Comparison of ENCODE assay signal across 8 mouse cellular contexts in genomic region chr7:143055001-143055400, GRCm38 (mm10). TPM values are rescaled to one million over a fixed set of nuclear protein-coding genes. Genes with fewer than 3 reads are reported as not detected.
A peak's percentile ranks its signal among the peaks of the same experiment; 100 is the strongest.
DNase-seq lines count a peak whose midpoint lies in the region; ATAC-seq and TF ChIP-seq lines count a peak whose summit lies in the region.

No protein-coding gene starts in this region.

- peak overlapping the region; percentile 96 for H3K4me2 ChIP-seq in heart, embryonic 11.5 days
- peak overlapping the region; percentile 92 for H3K4me2 ChIP-seq in hindbrain, embryonic 12.5 days (replicated peaks)
- peak overlapping the region; percentile 93; the same call in 1 of the 2 replicates for H3K4me2 ChIP-seq in midbrain, embryonic 11.5 days

- no peak for TF ChIP-seq POLR2A in MEL (IDR thresholded peaks at IDR 0.05; ENCODE audit: control insufficient read depth in 1 of 2, insufficient read depth in 1 of 2, low read depth in 1 of 2, low read length in 2 of 2, poor library complexity in 1 of 2)

- H3K79me2 ChIP-seq in MEL (ENCODE audit: control insufficient read depth, insufficient read depth, low read length, poor library complexity), result peaks cover 25% of the 10 kb centered on the region

- H3K9ac ChIP-seq in heart, embryonic 11.5 days (ENCODE audit: low read depth, low read length), result peak overlapping the region; percentile 97
- H3K9ac ChIP-seq in MEL (ENCODE audit: control insufficient read depth, low read depth, low read length, poor library complexity, severe bottlenecking), result peak overlapping the region; percentile 15; the same call in 1 of the 2 replicates
- peak overlapping the region; percentile 90 for H3K9ac ChIP-seq in hindbrain, embryonic 12.5 days
- H3K9ac ChIP-seq in midbrain, embryonic 11.5 days (ENCODE audit: low read length), result 0 out of 2 replicates have a peak overlapping the region, but pooled peaks have one; percentile 9

- TF ChIP-seq EP300 in MEL (IDR thresholded peaks at IDR 0.05; ENCODE audit: low read depth in 1 of 2, low read length in 2 of 2), result no peak

- no peaks in the 10 kb centered on the region for H3K27me3 ChIP-seq in heart, embryonic 11.5 days (ENCODE audit: control insufficient read depth, insufficient read depth, low read length)
- no peaks in the 10 kb centered on the region for H3K27me3 ChIP-seq in MEL (ENCODE audit: control insufficient read depth in 1 of 2, insufficient read depth in 2 of 2, low read length in 2 of 2)
- no peaks in the 10 kb centered on the region for H3K27me3 ChIP-seq in hindbrain, embryonic 12.5 days
- H3K27me3 ChIP-seq in midbrain, embryonic 11.5 days (ENCODE audit: control insufficient read depth, insufficient read depth, low read length), result no peaks in the 10 kb centered on the region

- peak overlapping the region; percentile 95 for H3K4me3 ChIP-seq in heart, embryonic 11.5 days (ENCODE audit: low read depth, low read length)
- no peak overlapping the region for H3K4me3 ChIP-seq in MEL (ENCODE audit: control insufficient read depth in 1 of 2, insufficient read depth in 1 of 2, low read depth in 2 of 2, low read length in 2 of 2)
- peak overlapping the region; percentile 85 for H3K4me3 ChIP-seq in hindbrain, embryonic 12.5 days
- no peak overlapping the region for H3K4me3 ChIP-seq in midbrain, embryonic 11.5 days (ENCODE audit: low read depth, low read length)

- TF ChIP-seq CTCF in MEL (IDR thresholded peaks at IDR 0.05 in 2 of 3, conservative IDR thresholded peaks at IDR 0.05 in 1 of 3; ENCODE audit: control insufficient read depth in 1 of 3, insufficient read depth in 1 of 3, low read depth in 2 of 3, low read length in 3 of 3, poor library complexity in 1 of 3, severe bottlenecking in 1 of 3), result no peak

- no peak for TF ChIP-seq RAD21 in MEL (IDR thresholded peaks at IDR 0.05; ENCODE audit: low read depth, low read length)

- intact Hi-C loops in heart, postnatal 14 days (cut with DNase I), result no loop called here

- no peak for DNase-seq in heart, postnatal 14 days
- DNase-seq in MEL (ENCODE audit: low read depth, low spot score), result no peak
- peak; percentile 45 for DNase-seq in midbrain, embryonic 11.5 days (ENCODE audit: low spot score, missing footprints)
- no peak for DNase-seq in cerebellum, postnatal 36 days
- no peak for DNase-seq in layer of hippocampus, adult 9-10 months (ENCODE audit: low spot score)
- DNase-seq in right cerebral cortex, adult 18-20 months, result no peak

- H3K27ac ChIP-seq in heart, embryonic 11.5 days (ENCODE audit: low read depth, low read length), result 0 out of 2 replicates have a peak overlapping the region, but pooled peaks have one; percentile 16
- H3K27ac ChIP-seq in MEL (ENCODE audit: control insufficient read depth, low read depth, low read length), result peak overlapping the region; percentile 23; the same call in 1 of the 2 replicates
- no peak overlapping the region for H3K27ac ChIP-seq in hindbrain, embryonic 12.5 days
- H3K27ac ChIP-seq in midbrain, embryonic 11.5 days (ENCODE audit: low read depth, low read length), result no peak overlapping the region

- H3K9me3 ChIP-seq in heart, embryonic 11.5 days (replicated peaks; ENCODE audit: control insufficient read depth, low read length), result no peaks in the 10 kb centered on the region
- H3K9me3 ChIP-seq in MEL (replicated peaks; ENCODE audit: insufficient read depth, low read length), result no peaks in the 10 kb centered on the region
- no peaks in the 10 kb centered on the region for H3K9me3 ChIP-seq in hindbrain, embryonic 12.5 days (replicated peaks)
- H3K9me3 ChIP-seq in midbrain, embryonic 11.5 days (ENCODE audit: control insufficient read depth, low read length), result no peaks in the 10 kb centered on the region

- H3K4me1 ChIP-seq in heart, embryonic 11.5 days (ENCODE audit: control insufficient read depth, insufficient read depth, low read length), result peaks cover 67% of the 10 kb centered on the region
- H3K4me1 ChIP-seq in MEL (ENCODE audit: control insufficient read depth in 1 of 2, insufficient read depth in 2 of 2, low read length in 2 of 2), result peaks cover 45 to 66% of the 10 kb centered on the region in 2 experiments
- H3K4me1 ChIP-seq in hindbrain, embryonic 12.5 days, result peaks cover 45% of the 10 kb centered on the region
- peaks cover 25% of the 10 kb centered on the region for H3K4me1 ChIP-seq in midbrain, embryonic 11.5 days (ENCODE audit: control insufficient read depth, insufficient read depth, low read length)

- no peak for ATAC-seq in heart, embryonic 11.5 days (replicated peaks; ENCODE audit: insufficient number of reproducible peaks, low FRiP score, low TSS enrichment)
- ATAC-seq in hindbrain, embryonic 12.5 days (ENCODE audit: low FRiP score), result no peak
- no peak for ATAC-seq in midbrain, embryonic 11.5 days (ENCODE audit: low FRiP score)

- WGBS in heart, embryonic 11.5 days (ENCODE audit: insufficient replicate concordance), result 65% methylated on average over 3 of the region's 3 CpGs
- 92% methylated on average over 3 of the region's 3 CpGs for WGBS in hindbrain, embryonic 12.5 days
- 81% methylated on average over 3 of the region's 3 CpGs for WGBS in midbrain, embryonic 11.5 days

- H3K36me3 ChIP-seq in heart, embryonic 11.5 days (ENCODE audit: control insufficient read depth, insufficient read depth, low read length), result 0 out of 2 replicates have a peak, but pooled peaks cover 2% of the 10 kb centered on the region
- H3K36me3 ChIP-seq in MEL (ENCODE audit: control insufficient read depth in 1 of 2, insufficient read depth in 2 of 2, low read length in 2 of 2), result peaks cover 0 to 64% of the 10 kb centered on the region in 2 experiments; a peak in 2 of 4 replicates
- no peaks in the 10 kb centered on the region for H3K36me3 ChIP-seq in hindbrain, embryonic 12.5 days
- no peaks in the 10 kb centered on the region for H3K36me3 ChIP-seq in midbrain, embryonic 11.5 days (ENCODE audit: control insufficient read depth, insufficient read depth, low read length)

TF ChIP-seq in MEL, 35 proteins besides CTCF, POLR2A, EP300 and RAD21 (continues in another document):
- TF ChIP-seq MEF2A (IDR thresholded peaks at IDR 0.05; ENCODE audit: extremely low read depth, insufficient replicate concordance, low read depth, low read length, poor library complexity, severe bottlenecking), result no peak
- no peak for TF ChIP-seq GATA1 (IDR thresholded peaks at IDR 0.05; ENCODE audit: low read depth, low read length)
- no peak for TF ChIP-seq ZKSCAN1 (IDR thresholded peaks at IDR 0.05; ENCODE audit: low read depth, low read length)
- no peak for TF ChIP-seq ZMIZ1 (IDR thresholded peaks at IDR 0.05; ENCODE audit: low read depth, low read length)
- TF ChIP-seq POLR2AphosphoS5 (IDR thresholded peaks at IDR 0.05; ENCODE audit: borderline replicate concordance, low read depth, low read length), result no peak
- TF ChIP-seq MAZ (IDR thresholded peaks at IDR 0.05; ENCODE audit: low read depth, low read length), result no peak
- TF ChIP-seq HCFC1 (IDR thresholded peaks at IDR 0.05; ENCODE audit: low read depth, low read length), result no peak
- no peak for TF ChIP-seq ETS1 (IDR thresholded peaks at IDR 0.05; ENCODE audit: low read depth, low read length)

RNA-seq across cellular contexts. Expression of gene Cd81, which starts 2.5 kb away (rescaled TPM):
- polyA plus RNA-seq in heart, embryonic 11.5 days (2014; fragmentation: Nextera tagmentation; extraction: Ambion mirVana), result 632 and 701 TPM in 2 replicates
- 100 to 1,000 TPM; 505 to 506 TPM for total RNA-seq in heart, postnatal 14 days (2021)
- 86.8 and 105 TPM in 2 replicates for total RNA-seq in MEL (2012; rRNA removed)
- 100 to 1,000 TPM in 1 of 2 experiments, not detected in 1; 133 TPM for polyA plus RNA-seq in MEL (2012; ENCODE audit: insufficient read depth in 1 of 2, insufficient read length in 2 of 2, low read depth in 1 of 2, low replicate concordance in 2 of 2, missing spikeins in 1 of 2)
- 251 and 261 TPM in 2 replicates for polyA plus RNA-seq in hindbrain, embryonic 12.5 days (2016; fragmentation: Nextera tagmentation; extraction: Ambion mirVana)
- polyA plus RNA-seq in midbrain, embryonic 11.5 days (2014; fragmentation: Nextera tagmentation; extraction: Ambion mirVana), result 256 and 276 TPM in 2 replicates

RNA-seq across cellular contexts. Expression of gene Tssc4, which starts 14.0 kb away (rescaled TPM):
- 36.2 and 48.4 TPM in 2 replicates for polyA plus RNA-seq in heart, embryonic 11.5 days (2014; fragmentation: Nextera tagmentation; extraction: Ambion mirVana)
- total RNA-seq in heart, postnatal 14 days (2021), result 10 to 100 TPM; 19.0 to 20.7 TPM
- total RNA-seq in MEL (2012; rRNA removed), result 63.9 and 76.9 TPM in 2 replicates
- polyA plus RNA-seq in MEL (2012; ENCODE audit: insufficient read depth in 1 of 2, insufficient read length in 2 of 2, low read depth in 1 of 2, low replicate concordance in 2 of 2, missing spikeins in 1 of 2), result 10 to 100 TPM in 1 of 2 experiments, not detected in 1; 75.6 TPM
- polyA plus RNA-seq in hindbrain, embryonic 12.5 days (2016; fragmentation: Nextera tagmentation; extraction: Ambion mirVana), result 83.3 and 88.7 TPM in 2 replicates
- polyA plus RNA-seq in midbrain, embryonic 11.5 days (2014; fragmentation: Nextera tagmentation; extraction: Ambion mirVana), result 61.1 and 63.8 TPM in 2 replicates

RNA-seq across cellular contexts. Expression of gene Trpm5, which starts 39.4 kb away (rescaled TPM):
- polyA plus RNA-seq in heart, embryonic 11.5 days (2014; fragmentation: Nextera tagmentation; extraction: Ambion mirVana), result 1.2 and 2.4 TPM in 2 replicates
- total RNA-seq in heart, postnatal 14 days (2021), result under 1 TPM; 0.12 TPM
- 1.5 and 1.7 TPM in 2 replicates for total RNA-seq in MEL (2012; rRNA removed)
- 1 to 10 TPM in 1 of 2 experiments, not detected in 1; 1.9 TPM for polyA plus RNA-seq in MEL (2012; ENCODE audit: insufficient read depth in 1 of 2, insufficient read length in 2 of 2, low read depth in 1 of 2, low replicate concordance in 2 of 2, missing spikeins in 1 of 2)
- polyA plus RNA-seq in hindbrain, embryonic 12.5 days (2016; fragmentation: Nextera tagmentation; extraction: Ambion mirVana), result 3.1 and 3.4 TPM in 2 replicates
- 0.57 and 0.70 TPM in 2 replicates for polyA plus RNA-seq in midbrain, embryonic 11.5 days (2014; fragmentation: Nextera tagmentation; extraction: Ambion mirVana)

RNA-seq across cellular contexts. Expression of gene Tspan32, which starts 50.2 kb away (rescaled TPM):
- 18.2 and 19.5 TPM in 2 replicates for polyA plus RNA-seq in heart, embryonic 11.5 days (2014; fragmentation: Nextera tagmentation; extraction: Ambion mirVana)
- total RNA-seq in heart, postnatal 14 days (2021), result 1 to 10 TPM in 1 of 2 experiments, under 1 TPM in 1; 0.91 to 1.1 TPM
- total RNA-seq in MEL (2012; rRNA removed), result 159 and 205 TPM in 2 replicates
- 100 to 1,000 TPM in 1 of 2 experiments, 10 to 100 TPM in 1; 53.5 to 212 TPM for polyA plus RNA-seq in MEL (2012; ENCODE audit: insufficient read depth in 1 of 2, insufficient read length in 2 of 2, low read depth in 1 of 2, low replicate concordance in 2 of 2, missing spikeins in 1 of 2)
- 2.2 and 2.8 TPM in 2 replicates for polyA plus RNA-seq in hindbrain, embryonic 12.5 days (2016; fragmentation: Nextera tagmentation; extraction: Ambion mirVana)
- polyA plus RNA-seq in midbrain, embryonic 11.5 days (2014; fragmentation: Nextera tagmentation; extraction: Ambion mirVana), result 5.0 and 6.2 TPM in 2 replicates

RNA-seq across cellular contexts. Expression of gene Kcnq1, which starts 51.2 kb away (rescaled TPM):
- polyA plus RNA-seq in heart, embryonic 11.5 days (2014; fragmentation: Nextera tagmentation; extraction: Ambion mirVana), result 9.2 and 12.1 TPM in 2 replicates
- 10 to 100 TPM; 32.1 to 32.5 TPM for total RNA-seq in heart, postnatal 14 days (2021)
- 0.85 and 0.96 TPM in 2 replicates for total RNA-seq in MEL (2012; rRNA removed)
- polyA plus RNA-seq in MEL (2012; ENCODE audit: insufficient read depth in 1 of 2, insufficient read length in 2 of 2, low read depth in 1 of 2, low replicate concordance in 2 of 2, missing spikeins in 1 of 2), result under 1 TPM in 1 of 2 experiments, not detected in 1; 0.63 TPM
- polyA plus RNA-seq in hindbrain, embryonic 12.5 days (2016; fragmentation: Nextera tagmentation; extraction: Ambion mirVana), result 1.0 and 2.0 TPM in 2 replicates
- 1.1 and 1.6 TPM in 2 replicates for polyA plus RNA-seq in midbrain, embryonic 11.5 days (2014; fragmentation: Nextera tagmentation; extraction: Ambion mirVana)

Comparison
In these comparisons a context has a peak if more than half of its experiments do, and no peak if none do; other contexts are left out.
1. H3K27ac ChIP-seq: peak in heart, embryonic 11.5 days (single experiment) and MEL (single experiment); none in hindbrain, embryonic 12.5 days (single experiment) and midbrain, embryonic 11.5 days (single experiment).
2. H3K4me3 ChIP-seq: peak in heart, embryonic 11.5 days (single experiment) and hindbrain, embryonic 12.5 days (single experiment); none in MEL (0 of 2) and midbrain, embryonic 11.5 days (single experiment).
3. H3K9ac ChIP-seq: peak in every context shown above with its lines; median percentile 97 in heart, embryonic 11.5 days; 90 in hindbrain, embryonic 12.5 days; 15 in MEL; 9 in midbrain, embryonic 11.5 days.
4. Peak in every context shown above with its lines, with median percentiles within 50 percentile points of each other: H3K4me2 ChIP-seq.